Mouse (Mus musculus) heart, embryonic 15.5 days (tissue): Measurements from ENCODE around the gene Tfeb. TPM values are rescaled to one million over a fixed set of nuclear protein-coding genes. Genes with fewer than 3 reads are reported as not detected.

Source experiments
- ATAC-seq: fragments of 200-750 bp; cut with Nextera tagmentation; replicated peaks from 2 replicates; pipeline ENCODE4 v1.8.0; 2017; ENCODE audit warnings: low read depth, moderate TSS enrichment; ENCODE audit not compliant: insufficient number of reproducible peaks, insufficient read depth, low FRiP score
- H3K27ac ChIP-seq: fragments of 300-500 bp; sonication (generic); 2 replicates; pipeline ENCODE4 v1.5.1; 2015; ENCODE audit warnings: mild to moderate bottlenecking, inconsistent platforms
- H3K27me3 ChIP-seq: fragments of 300-500 bp; sonication (generic); 2 replicates; pipeline ENCODE4 v1.6.1; 2015; ENCODE audit warnings: inconsistent platforms
- H3K36me3 ChIP-seq: fragments of 300-500 bp; sonication (generic); 2 replicates; pipeline ENCODE4 v1.6.1; 2015; ENCODE audit warnings: mild to moderate bottlenecking, inconsistent platforms
- H3K4me1 ChIP-seq: fragments of 300-500 bp; sonication (generic); replicated peaks from 2 replicates; pipeline ENCODE4 v1.6.1; 2015; ENCODE audit warnings: inconsistent platforms
- H3K4me2 ChIP-seq: fragments of 300-500 bp; sonication (generic); 2 replicates; pipeline ENCODE4 v1.6.1; 2015; ENCODE audit warnings: inconsistent platforms, mild to moderate bottlenecking, moderate library complexity
- H3K4me3 ChIP-seq: fragments of 300-500 bp; sonication (generic); 2 replicates; pipeline ENCODE4 v1.5.1; 2015; ENCODE audit warnings: mild to moderate bottlenecking, inconsistent platforms
- H3K9ac ChIP-seq: fragments of 300-500 bp; sonication (generic); 2 replicates; pipeline ENCODE4 v1.6.1; 2015; ENCODE audit warnings: mild to moderate bottlenecking, inconsistent platforms
- H3K9me3 ChIP-seq: fragments of 300-500 bp; sonication (generic); replicated peaks from 2 replicates; pipeline ENCODE4 v1.6.1; 2016; ENCODE audit warnings: inconsistent platforms
- WGBS: fragments of 180-500 bp; shearing (Covaris S2); methylation state at CpG from one replicate; pipeline ENCODE4 v1.1.7; 2015; ENCODE audit warnings: mixed read lengths; 5-methylcytosine and 5-hydroxymethylcytosine counted together
- polyA plus RNA-seq: library from polyadenylated mRNA; unstranded; fragments of >200 nt; fragmentation: Nextera tagmentation; extraction: Ambion mirVana; gene quantifications from 2 replicates; pipeline ENCODE4 v1.2.1, GENCODE M21; 2015

The Tfeb gene
- polyA plus RNA-seq, 1 experiment from 2014 or later = 24.9 TPM

- WGBS = 61% methylated on average over 6 of the region's 6 CpGs
Observed at GRCm38 (mm10) chr17:47773604-47774003, 36.8 kb downstream of the Tfeb start.

DNA sequence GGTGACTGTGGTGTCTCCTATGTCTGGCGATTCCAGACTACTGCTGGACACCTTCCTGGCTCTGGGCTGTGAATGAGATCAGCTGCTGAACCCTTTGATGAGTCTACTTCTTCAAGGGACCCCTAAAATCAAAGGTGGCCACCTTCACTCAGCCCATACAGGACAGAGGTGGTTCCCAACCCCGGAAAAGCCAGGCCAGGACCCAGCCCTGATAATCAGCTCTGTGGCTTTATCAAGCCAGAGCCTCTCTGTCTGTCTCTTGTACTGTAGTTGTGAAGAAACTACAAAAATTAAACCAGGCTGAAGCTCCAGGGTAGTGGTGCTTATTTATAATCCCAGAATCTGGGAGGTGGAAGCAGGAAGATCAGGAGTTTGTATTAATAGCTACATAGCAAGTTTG lies 40.3 kb downstream of the Tfeb start:
- WGBS = 36% methylated on average over 2 of the region's 2 CpGs
- H3K27me3 ChIP-seq = no peaks in the 10 kb centered on the region
- peaks cover 6% of the 10 kb centered on the region; the same call in 1 of the 2 replicates for H3K4me1 ChIP-seq
- H3K27ac ChIP-seq = no peak overlapping the region
- no peak overlapping the region for H3K4me3 ChIP-seq
- no peaks in the 10 kb centered on the region for H3K36me3 ChIP-seq
- no peak overlapping the region for H3K4me2 ChIP-seq
- H3K9ac ChIP-seq = no peak overlapping the region
- ATAC-seq = no peak
- no peaks in the 10 kb centered on the region for H3K9me3 ChIP-seq

More at GRCm38 (mm10) chr17:47773604-47774003, 36.8 kb downstream of the Tfeb start:
- H3K4me3 ChIP-seq = no peak overlapping the region
- ATAC-seq = no peak
- H3K27ac ChIP-seq = no peak overlapping the region
- H3K9ac ChIP-seq = no peak overlapping the region
- H3K4me1 ChIP-seq = peaks cover 15% of the 10 kb centered on the region
- H3K36me3 ChIP-seq = no peaks in the 10 kb centered on the region
- no peak overlapping the region for H3K4me2 ChIP-seq
- no peaks in the 10 kb centered on the region for H3K27me3 ChIP-seq
- no peaks in the 10 kb centered on the region for H3K9me3 ChIP-seq

DNA sequence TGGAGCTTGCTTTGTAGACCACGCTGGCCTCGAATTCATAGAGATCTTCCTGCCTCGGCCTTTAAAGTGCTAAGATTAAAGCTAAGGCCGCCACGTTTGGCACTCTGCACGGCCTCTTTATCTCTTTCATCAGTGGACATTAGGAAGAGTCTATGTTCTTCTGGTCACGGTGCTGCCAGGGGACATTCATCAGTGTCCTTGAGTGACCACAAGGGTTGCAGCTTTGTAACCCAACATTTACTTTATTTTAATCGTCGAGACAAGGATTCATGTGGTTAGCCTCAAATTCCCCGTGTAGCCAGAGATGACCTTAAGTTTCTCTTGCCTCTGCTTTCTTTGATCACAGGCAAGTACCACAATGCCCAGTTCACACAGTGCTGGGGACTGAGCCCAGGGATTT lies 43.6 kb downstream of the Tfeb start:
- no peaks in the 10 kb centered on the region for H3K36me3 ChIP-seq
- 79% methylated on average over 10 of the region's 10 CpGs for WGBS
- no peak for ATAC-seq

DNA sequence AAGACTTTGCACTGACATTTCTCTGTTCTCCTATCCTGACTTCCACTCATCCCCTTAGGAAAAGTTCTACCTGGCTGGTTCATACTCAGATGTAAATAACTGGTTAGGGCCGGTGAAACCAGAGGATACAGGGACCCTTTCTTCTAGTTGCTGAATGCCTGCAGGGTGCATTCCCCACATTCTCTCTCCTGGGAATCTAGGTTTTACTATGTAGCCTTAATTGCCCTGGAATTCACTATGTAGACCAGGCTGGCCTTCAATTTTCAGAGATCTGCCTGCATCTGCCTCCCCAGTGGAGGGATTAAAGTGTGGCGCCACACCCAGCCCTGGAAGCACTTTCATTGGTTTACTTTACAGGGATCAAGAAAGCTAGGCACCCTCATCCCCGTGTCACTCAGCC lies 45.7 kb downstream of the Tfeb start:
- Histone ChIP-seq H3K27ac (no peak overlapping the region), H3K4me3 (no peak overlapping the region), H3K4me2 (no peak overlapping the region), H3K9me3 (no peaks in the 10 kb centered on the region), H3K9ac (no peak overlapping the region), H3K36me3 (no peaks in the 10 kb centered on the region), H3K27me3 (no peaks in the 10 kb centered on the region), H3K4me1 (0 out of 2 replicates have a peak, but pooled peaks cover 6% of the 10 kb centered on the region)
- WGBS = 84% methylated on average over 3 of the region's 3 CpGs
- no peak for ATAC-seq

More for the DNA sequence above, 43.6 kb downstream of the Tfeb start:
- Histone ChIP-seq H3K27ac (no peak overlapping the region), H3K27me3 (no peaks in the 10 kb centered on the region), H3K9me3 (no peaks in the 10 kb centered on the region), H3K4me1 (0 out of 2 replicates have a peak, but pooled peaks cover 12% of the 10 kb centered on the region), H3K4me2 (no peak overlapping the region), H3K4me3 (no peak overlapping the region), H3K9ac (no peak overlapping the region)

DNA sequence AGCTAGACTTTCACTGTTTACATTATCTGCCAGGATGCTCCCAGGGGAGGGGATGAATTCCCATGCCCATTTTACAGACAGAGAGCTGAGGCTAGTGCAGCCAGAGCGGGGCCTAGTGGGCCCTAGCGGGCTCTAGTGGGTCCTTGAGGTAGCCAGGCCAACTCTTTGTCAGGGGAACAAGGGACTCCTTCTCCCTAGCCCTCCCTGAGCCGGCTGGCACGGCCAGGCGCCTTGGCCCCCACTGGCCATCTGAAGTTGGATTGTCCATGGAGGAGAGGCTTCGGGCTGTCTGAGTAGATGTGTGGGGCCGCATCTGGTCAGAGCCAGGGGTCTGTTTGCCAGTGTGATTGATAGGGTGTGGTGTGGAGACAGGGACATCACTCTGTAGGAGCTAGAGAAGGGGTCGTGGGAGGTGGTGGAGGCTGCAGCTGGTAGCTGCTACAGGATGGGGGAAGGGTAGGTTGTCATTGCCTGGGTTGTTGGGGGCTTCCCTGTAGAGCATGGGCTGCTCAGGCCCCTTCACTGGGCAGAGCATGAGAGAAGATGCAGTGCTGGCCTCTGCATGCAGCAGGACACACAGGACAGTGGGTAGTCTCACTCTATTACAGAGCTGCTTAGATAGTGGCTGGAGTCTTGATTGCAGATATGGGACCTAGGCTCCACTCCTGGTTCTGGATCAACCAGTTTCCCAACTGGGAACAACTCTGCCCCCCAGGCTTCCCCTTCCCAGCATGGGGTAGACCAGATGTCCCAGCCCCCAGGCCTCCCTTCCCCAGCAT lies 46.8 kb downstream of the Tfeb start:
- WGBS = 65% methylated on average over 8 of the region's 8 CpGs
- Histone ChIP-seq H3K9ac (no peak overlapping the region), H3K27ac (no peak overlapping the region)

GRCm38 (mm10) chr17:47784411-47784810 lies 47.6 kb downstream of the Tfeb start:
- H3K9ac ChIP-seq = no peak overlapping the region
- no peak overlapping the region for H3K27ac ChIP-seq
- 79% methylated on average over 6 of the region's 6 CpGs for WGBS
- H3K27me3 ChIP-seq = no peaks in the 10 kb centered on the region
- peaks cover 2% of the 10 kb centered on the region; the same call in 1 of the 2 replicates for H3K36me3 ChIP-seq
- H3K9me3 ChIP-seq = no peaks in the 10 kb centered on the region
- H3K4me1 ChIP-seq = peaks cover 6% of the 10 kb centered on the region; the same call in 1 of the 2 replicates
- ATAC-seq = no peak
- H3K4me3 ChIP-seq = no peak overlapping the region
- no peak overlapping the region for H3K4me2 ChIP-seq

More for the DNA sequence above, 46.8 kb downstream of the Tfeb start:
- Histone ChIP-seq H3K4me2 (no peak overlapping the region), H3K27me3 (no peaks in the 10 kb centered on the region), H3K4me3 (no peak overlapping the region), H3K4me1 (peaks cover 6% of the 10 kb centered on the region; the same call in 1 of the 2 replicates), H3K36me3 (no peaks in the 10 kb centered on the region), H3K9me3 (no peaks in the 10 kb centered on the region)
- ATAC-seq = no peak

GRCm38 (mm10) chr17:47787632-47788031 lies 50.8 kb downstream of the Tfeb start:
- H3K27ac ChIP-seq = no peak overlapping the region
- H3K4me3 ChIP-seq = no peak overlapping the region
- no peaks in the 10 kb centered on the region for H3K27me3 ChIP-seq
- H3K9me3 ChIP-seq = no peaks in the 10 kb centered on the region
- H3K36me3 ChIP-seq = peaks cover 7% of the 10 kb centered on the region; the same call in 1 of the 2 replicates
- H3K4me1 ChIP-seq = peaks cover 12% of the 10 kb centered on the region
- 51% methylated on average over 8 of the region's 8 CpGs for WGBS
- H3K9ac ChIP-seq = no peak overlapping the region
- H3K4me2 ChIP-seq = no peak overlapping the region
- ATAC-seq = no peak

DNA sequence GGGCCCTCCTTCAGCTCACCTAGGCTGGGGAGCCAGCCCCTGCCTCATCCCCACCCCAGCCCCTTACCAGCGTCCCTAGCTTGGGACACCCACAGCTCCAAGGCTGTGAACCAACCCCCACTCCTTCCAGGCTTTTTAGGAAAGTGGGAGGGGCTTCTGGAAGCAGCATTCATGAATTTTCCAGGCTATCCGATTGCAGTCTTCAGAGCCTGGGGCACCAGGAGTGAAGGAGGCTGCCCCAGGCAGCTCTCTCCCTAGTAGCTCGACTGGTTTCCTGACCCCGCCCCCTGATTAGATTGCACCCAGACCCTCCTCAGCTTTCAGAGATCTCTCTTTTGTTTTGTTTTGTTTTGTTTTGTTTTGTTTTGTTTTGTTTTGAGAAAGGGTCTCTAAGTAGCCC lies 51.5 kb downstream of the Tfeb start:
- WGBS = 26% methylated on average over 4 of the region's 4 CpGs
- H3K4me2 ChIP-seq = no peak overlapping the region
- H3K36me3 ChIP-seq = peaks cover 7% of the 10 kb centered on the region; the same call in 1 of the 2 replicates
- H3K4me3 ChIP-seq = no peak overlapping the region
- H3K9me3 ChIP-seq = no peaks in the 10 kb centered on the region
- H3K4me1 ChIP-seq = peaks cover 18% of the 10 kb centered on the region
- ATAC-seq = no peak
- no peak overlapping the region for H3K27ac ChIP-seq
- no peaks in the 10 kb centered on the region for H3K27me3 ChIP-seq
- no peak overlapping the region for H3K9ac ChIP-seq

- H3K4me3 ChIP-seq = no peak overlapping the region
- H3K27me3 ChIP-seq = no peaks in the 10 kb centered on the region
- peaks cover 7% of the 10 kb centered on the region; the same call in 1 of the 2 replicates for H3K36me3 ChIP-seq
- no peak overlapping the region for H3K4me2 ChIP-seq
- H3K27ac ChIP-seq = no peak overlapping the region
- no peak for ATAC-seq
- H3K9me3 ChIP-seq = no peaks in the 10 kb centered on the region
- H3K9ac ChIP-seq = no peak overlapping the region
- H3K4me1 ChIP-seq = peaks cover 25% of the 10 kb centered on the region
- 81% methylated on average over 6 of the region's 6 CpGs for WGBS
Observed at GRCm38 (mm10) chr17:47788996-47789395, 52.2 kb downstream of the Tfeb start.

- no peak overlapping the region for H3K4me3 ChIP-seq
- H3K4me1 ChIP-seq = peaks cover 35% of the 10 kb centered on the region
- peaks cover 7% of the 10 kb centered on the region; the same call in 1 of the 2 replicates for H3K36me3 ChIP-seq
- peak; percentile 33; the same call in 1 of the 2 replicates for ATAC-seq
- no peak overlapping the region for H3K9ac ChIP-seq
- no peaks in the 10 kb centered on the region for H3K27me3 ChIP-seq
- H3K27ac ChIP-seq = peak overlapping the region; percentile 72; the same call in 1 of the 2 replicates
- H3K4me2 ChIP-seq = no peak overlapping the region
- 31% methylated on average over 15 of the region's 15 CpGs for WGBS
- H3K9me3 ChIP-seq = no peaks in the 10 kb centered on the region
Observed at GRCm38 (mm10) chr17:47792098-47792863, 55.5 kb downstream of the Tfeb start.

DNA sequence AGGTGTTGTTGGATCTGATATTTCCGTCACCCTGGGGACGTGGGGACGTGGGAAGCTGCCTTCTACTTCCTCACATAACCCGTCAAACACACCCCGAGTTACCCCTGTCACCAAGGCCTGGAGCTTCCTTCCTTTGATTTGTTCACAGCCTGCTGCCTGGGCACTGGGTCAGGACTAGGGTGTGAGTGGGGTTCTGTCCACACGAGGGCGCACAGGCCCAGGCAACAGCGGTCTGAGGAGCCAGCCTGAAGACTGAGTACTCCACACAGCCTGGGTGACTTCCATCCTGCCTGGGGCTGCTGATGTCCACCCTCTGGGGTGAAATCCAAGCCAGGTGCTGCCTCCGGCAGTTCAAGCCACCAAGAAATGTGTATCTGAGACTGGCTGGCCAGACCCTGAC lies 56.5 kb downstream of the Tfeb start:
- H3K9ac ChIP-seq = no peak overlapping the region
- H3K36me3 ChIP-seq = peaks cover 7% of the 10 kb centered on the region; the same call in 1 of the 2 replicates
- peaks cover 35% of the 10 kb centered on the region for H3K4me1 ChIP-seq
- H3K9me3 ChIP-seq = no peaks in the 10 kb centered on the region
- H3K27me3 ChIP-seq = no peaks in the 10 kb centered on the region
- peak; percentile 75 for ATAC-seq
- H3K4me3 ChIP-seq = no peak overlapping the region
- 9% methylated on average over 9 of the region's 9 CpGs for WGBS
- H3K27ac ChIP-seq = peak overlapping the region; percentile 72
- no peak overlapping the region for H3K4me2 ChIP-seq
